Mouse (Mus musculus): Measurements from ENCODE around the gene Inafm1. TPM values are rescaled to one million over a fixed set of nuclear protein-coding genes. Genes with fewer than 3 reads are reported as not detected.

Gene Inafm1
- polyA plus RNA-seq, 1 experiment from 2014 or later = 18.1 TPM

DNA sequence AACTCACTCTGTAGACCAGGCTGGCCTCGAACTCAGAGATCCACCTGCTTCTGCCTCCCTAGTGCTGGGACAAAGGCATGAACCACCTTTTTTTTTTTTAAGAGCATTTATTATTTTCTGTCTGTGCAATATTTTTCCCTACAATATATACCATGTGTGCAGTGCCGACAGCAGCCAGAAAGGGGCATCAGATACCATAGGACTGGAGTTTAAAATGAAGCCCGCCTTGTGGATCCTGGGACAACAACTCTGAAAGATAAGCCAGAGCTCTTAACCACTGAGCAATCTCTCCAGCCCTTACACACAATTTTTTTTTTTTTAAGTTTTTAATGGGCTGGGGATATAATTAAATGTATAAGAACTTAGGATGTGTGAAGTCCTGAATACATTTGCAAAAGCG is 20.9 kb upstream of the Inafm1 start:
- WGBS = 27% methylated on average over 4 of the region's 4 CpGs
- Histone ChIP-seq H3K9me3 (ENCODE audit: control insufficient read depth, low read length) (no peaks in the 10 kb centered on the region), H3K36me3 (ENCODE audit: control insufficient read depth, insufficient read depth, low read length) (no peaks in the 10 kb centered on the region), H3K4me2 (ENCODE audit: low read length) (peak overlapping the region; percentile 67), H3K27ac (ENCODE audit: low read depth) (peak overlapping the region; percentile 84; the same call in 1 of the 2 replicates), H3K4me3 (ENCODE audit: low read depth, low read length) (peak overlapping the region; percentile 34), H3K4me1 (replicated peaks; ENCODE audit: control insufficient read depth, insufficient read depth, low read length) (peaks cover 21% of the 10 kb centered on the region), H3K9ac (ENCODE audit: low read length) (no peak overlapping the region), H3K27me3 (replicated peaks; ENCODE audit: control insufficient read depth, insufficient read depth, low read length) (no peaks in the 10 kb centered on the region)
- ATAC-seq (replicated peaks; ENCODE audit: low FRiP score, low TSS enrichment, low read depth) (peak; percentile 38), DNase-seq (ENCODE audit: low spot score) (peak; percentile 76)

DNA sequence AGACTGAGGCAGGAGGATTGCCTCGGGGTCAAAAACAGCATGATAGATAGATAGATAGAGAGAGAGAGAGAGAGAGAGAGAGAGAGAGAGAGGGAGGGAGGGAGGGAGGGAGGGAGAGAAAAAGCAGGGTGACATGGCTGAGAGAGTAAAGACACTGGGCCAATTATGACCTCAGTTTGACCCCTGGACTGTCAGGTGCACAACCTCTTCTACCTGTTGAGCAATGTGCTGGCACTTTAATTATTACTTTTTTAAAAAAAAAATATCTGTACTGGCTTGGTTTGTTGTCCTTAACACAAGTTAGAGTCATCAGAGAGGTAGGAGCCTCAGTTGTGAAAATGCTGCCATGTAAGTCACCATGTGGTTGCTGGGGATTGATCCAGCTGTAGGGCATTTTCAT is 14.4 kb upstream of the Inafm1 start:
- no peak overlapping the region for H3K4me2 ChIP-seq (ENCODE audit: low read length)
- DNase-seq (ENCODE audit: low spot score) = no peak
- H3K4me3 ChIP-seq (ENCODE audit: low read depth, low read length) = no peak overlapping the region
- no peak overlapping the region for H3K27ac ChIP-seq (ENCODE audit: low read depth)
- peaks cover 6% of the 10 kb centered on the region; the same call in 1 of the 2 replicates for H3K4me1 ChIP-seq (replicated peaks; ENCODE audit: control insufficient read depth, insufficient read depth, low read length)
- H3K36me3 ChIP-seq (ENCODE audit: control insufficient read depth, insufficient read depth, low read length) = peaks cover 16% of the 10 kb centered on the region
- no peaks in the 10 kb centered on the region for H3K27me3 ChIP-seq (replicated peaks; ENCODE audit: control insufficient read depth, insufficient read depth, low read length)
- no peaks in the 10 kb centered on the region for H3K9me3 ChIP-seq (ENCODE audit: control insufficient read depth, low read length)
- no peak overlapping the region for H3K9ac ChIP-seq (ENCODE audit: low read length)
- 76% methylated on average over 1 of the region's 1 CpGs for WGBS
- no peak for ATAC-seq (replicated peaks; ENCODE audit: low FRiP score, low TSS enrichment, low read depth)

DNA sequence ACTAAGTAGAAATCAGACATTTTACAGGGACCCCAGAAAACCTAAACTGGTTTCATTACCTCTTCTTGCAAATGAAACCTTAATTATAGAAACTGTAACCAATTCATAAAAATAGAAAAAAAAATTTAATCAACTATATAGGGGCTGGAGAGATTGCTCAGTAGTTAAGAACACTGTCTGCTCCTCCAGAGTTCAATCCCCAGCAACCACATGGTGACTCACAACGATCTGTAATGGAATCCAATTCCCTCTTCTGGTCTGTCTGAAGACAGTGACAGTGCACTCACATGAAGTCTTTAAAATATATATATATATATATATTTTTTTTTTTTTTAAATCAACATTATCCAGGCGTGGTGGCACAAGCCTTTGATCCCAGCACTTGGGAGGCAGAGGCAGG is 13.6 kb upstream of the Inafm1 start:
- peak overlapping the region; percentile 78 for H3K9ac ChIP-seq (ENCODE audit: low read length)
- no peaks in the 10 kb centered on the region for H3K27me3 ChIP-seq (replicated peaks; ENCODE audit: control insufficient read depth, insufficient read depth, low read length)
- peaks cover 6% of the 10 kb centered on the region; the same call in 1 of the 2 replicates for H3K4me1 ChIP-seq (replicated peaks; ENCODE audit: control insufficient read depth, insufficient read depth, low read length)
- 87% methylated on average over 2 of the region's 2 CpGs for WGBS
- H3K4me2 ChIP-seq (ENCODE audit: low read length) = peak overlapping the region; percentile 60
- H3K27ac ChIP-seq (ENCODE audit: low read depth) = peak overlapping the region; percentile 98
- peaks cover 24% of the 10 kb centered on the region for H3K36me3 ChIP-seq (ENCODE audit: control insufficient read depth, insufficient read depth, low read length)
- peak overlapping the region; percentile 68 for H3K4me3 ChIP-seq (ENCODE audit: low read depth, low read length)
- DNase-seq (ENCODE audit: low spot score) (no peak), ATAC-seq (replicated peaks; ENCODE audit: low FRiP score, low TSS enrichment, low read depth) (no peak)
- H3K9me3 ChIP-seq (ENCODE audit: control insufficient read depth, low read length) = no peaks in the 10 kb centered on the region

DNA sequence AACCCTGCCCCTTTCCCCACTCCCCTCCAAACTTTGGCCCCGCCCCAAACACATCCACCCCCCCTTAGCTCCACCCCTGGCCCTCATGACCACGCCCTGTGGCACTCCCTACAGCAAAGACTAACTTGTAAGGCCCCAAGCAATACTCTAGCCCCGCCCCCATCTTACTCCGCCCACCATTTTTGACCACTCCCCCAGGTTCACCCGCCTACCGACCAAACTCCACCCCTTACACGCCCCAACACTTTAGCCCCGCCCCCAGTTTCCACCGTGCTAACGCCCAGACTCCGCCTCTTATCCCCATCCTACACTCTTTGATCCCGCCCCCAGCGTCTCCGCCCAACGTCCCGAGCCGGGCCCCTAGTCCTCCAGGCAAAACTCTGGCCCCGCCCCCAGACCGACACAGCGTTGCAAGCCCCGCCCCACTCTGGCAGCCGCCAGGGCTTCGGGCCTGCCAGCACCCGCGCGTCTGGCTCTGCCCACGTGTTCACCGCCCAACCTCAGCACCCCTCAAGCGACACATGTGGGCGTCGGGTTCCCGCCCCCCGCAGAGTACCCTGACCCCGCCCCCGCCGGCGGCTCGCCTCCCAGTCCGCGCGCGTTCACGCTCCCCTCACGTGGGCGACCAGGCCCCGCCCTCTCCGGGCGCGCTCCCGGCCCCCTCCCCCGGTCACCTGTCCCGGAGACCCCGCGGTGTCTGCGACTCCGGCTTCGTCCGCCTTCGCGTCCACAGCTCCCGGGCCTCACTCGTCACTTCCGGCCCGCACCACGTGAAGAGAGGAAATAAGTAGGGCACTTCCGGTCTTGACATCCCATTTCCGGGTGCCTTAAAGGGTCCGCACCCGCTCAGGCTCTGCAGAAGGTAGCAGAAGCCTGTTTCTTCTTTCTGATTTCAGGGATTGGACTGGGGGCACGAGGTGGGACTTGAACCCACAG is 12.9 kb upstream of the Inafm1 start, which contains the start of gene Ccdc9:
Ccdc9 (minus strand) TSS at position 770 of the 936 bp plus-strand sequence.
- no peaks in the 10 kb centered on the region for H3K27me3 ChIP-seq (replicated peaks; ENCODE audit: control insufficient read depth, insufficient read depth, low read length)
- H3K9me3 ChIP-seq (ENCODE audit: control insufficient read depth, low read length) = no peaks in the 10 kb centered on the region
- peak within 1 kb of the TSS; percentile 78 for H3K9ac ChIP-seq (ENCODE audit: low read length)
- peak; percentile 91 for ATAC-seq (replicated peaks; ENCODE audit: low FRiP score, low TSS enrichment, low read depth)
- H3K4me3 ChIP-seq (ENCODE audit: low read depth, low read length) = peak within 1 kb of the TSS; percentile 68
- peak within 1 kb of the TSS; percentile 60 for H3K4me2 ChIP-seq (ENCODE audit: low read length)
- peak within 1 kb of the TSS; percentile 98 for H3K27ac ChIP-seq (ENCODE audit: low read depth)
- peak; percentile 100 for DNase-seq (ENCODE audit: low spot score)
- peaks cover 6% of the 10 kb centered on the region; the same call in 1 of the 2 replicates for H3K4me1 ChIP-seq (replicated peaks; ENCODE audit: control insufficient read depth, insufficient read depth, low read length)
- WGBS = under 1% methylated on average over 67 of the region's 70 CpGs
- H3K36me3 ChIP-seq (ENCODE audit: control insufficient read depth, insufficient read depth, low read length) = peaks cover 31% of the 10 kb centered on the region

DNA sequence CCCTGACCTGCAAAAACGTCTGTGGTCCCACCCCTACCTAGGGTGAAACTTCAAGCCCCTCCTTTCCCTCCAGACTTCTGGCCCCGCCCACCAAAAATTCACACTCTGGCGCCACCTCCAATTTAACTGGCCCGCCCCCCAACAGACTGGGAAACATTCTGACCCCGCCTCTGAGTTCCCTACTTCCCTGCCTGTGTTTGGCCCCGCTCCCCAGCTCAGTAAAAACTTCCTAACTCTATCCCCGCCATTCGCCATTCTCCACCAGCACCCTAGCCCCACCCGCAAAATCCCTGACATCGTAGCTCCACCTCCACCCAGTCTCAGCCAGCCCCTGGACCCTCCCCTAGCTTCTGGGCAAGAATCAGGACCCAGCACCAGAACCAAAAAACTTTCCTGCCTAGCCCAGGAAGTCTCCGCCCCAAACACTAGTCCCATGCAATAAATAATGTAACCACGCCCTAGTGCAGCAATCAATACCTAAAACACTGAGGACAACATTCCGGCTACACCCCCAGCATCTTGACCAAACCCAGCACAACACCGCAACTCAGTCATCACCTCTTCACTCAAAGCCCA is 12.1 kb upstream of the Inafm1 start:
- no peaks in the 10 kb centered on the region for H3K27me3 ChIP-seq (replicated peaks; ENCODE audit: control insufficient read depth, insufficient read depth, low read length)
- peak overlapping the region; percentile 68 for H3K4me3 ChIP-seq (ENCODE audit: low read depth, low read length)
- H3K9ac ChIP-seq (ENCODE audit: low read length) = peak overlapping the region; percentile 15; the same call in 1 of the 2 replicates
- no peaks in the 10 kb centered on the region for H3K9me3 ChIP-seq (ENCODE audit: control insufficient read depth, low read length)
- peak overlapping the region; percentile 98; the same call in 1 of the 2 replicates for H3K27ac ChIP-seq (ENCODE audit: low read depth)
- H3K4me1 ChIP-seq (replicated peaks; ENCODE audit: control insufficient read depth, insufficient read depth, low read length) = peaks cover 6% of the 10 kb centered on the region; the same call in 1 of the 2 replicates
- DNase-seq (ENCODE audit: low spot score) = peak; percentile 81
- ATAC-seq (replicated peaks; ENCODE audit: low FRiP score, low TSS enrichment, low read depth) = peak; percentile 56
- peaks cover 39% of the 10 kb centered on the region for H3K36me3 ChIP-seq (ENCODE audit: control insufficient read depth, insufficient read depth, low read length)
- WGBS = under 1% methylated on average over 14 of the region's 14 CpGs
- peak overlapping the region; percentile 60 for H3K4me2 ChIP-seq (ENCODE audit: low read length)

DNA sequence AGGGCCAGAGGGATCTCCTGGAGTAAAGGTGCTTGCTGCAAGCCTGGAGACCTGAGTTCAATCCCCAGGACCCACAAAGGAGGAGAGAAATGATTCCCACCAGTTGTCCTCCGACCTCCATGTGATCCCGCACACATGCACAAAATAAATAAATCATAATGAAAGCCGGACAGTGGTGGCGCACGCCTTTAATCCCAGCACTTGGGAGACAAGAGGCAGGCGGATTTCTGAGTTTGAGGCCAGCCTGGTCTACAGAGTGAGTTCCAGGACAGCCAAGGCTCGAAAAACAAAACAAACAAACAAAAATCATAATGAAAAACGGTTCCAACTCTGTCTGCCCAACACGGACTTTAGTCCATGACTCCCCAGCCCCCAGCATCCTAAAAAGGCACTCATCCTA is 11.5 kb upstream of the Inafm1 start:
- 57% methylated on average over 9 of the region's 9 CpGs for WGBS
- Histone ChIP-seq H3K4me3 (ENCODE audit: low read depth, low read length) (peak overlapping the region; percentile 68; the same call in 1 of the 2 replicates), H3K27ac (ENCODE audit: low read depth) (no peak overlapping the region; the same call in 1 of the 2 replicates), H3K9ac (ENCODE audit: low read length) (no peak overlapping the region), H3K9me3 (ENCODE audit: control insufficient read depth, low read length) (no peaks in the 10 kb centered on the region), H3K4me1 (replicated peaks; ENCODE audit: control insufficient read depth, insufficient read depth, low read length) (peaks cover 6% of the 10 kb centered on the region; the same call in 1 of the 2 replicates), H3K36me3 (ENCODE audit: control insufficient read depth, insufficient read depth, low read length) (peaks cover 44% of the 10 kb centered on the region), H3K4me2 (ENCODE audit: low read length) (peak overlapping the region; percentile 60), H3K27me3 (replicated peaks; ENCODE audit: control insufficient read depth, insufficient read depth, low read length) (no peaks in the 10 kb centered on the region)
- DNase-seq (ENCODE audit: low spot score) = no peak
- ATAC-seq (replicated peaks; ENCODE audit: low FRiP score, low TSS enrichment, low read depth) = no peak

DNA sequence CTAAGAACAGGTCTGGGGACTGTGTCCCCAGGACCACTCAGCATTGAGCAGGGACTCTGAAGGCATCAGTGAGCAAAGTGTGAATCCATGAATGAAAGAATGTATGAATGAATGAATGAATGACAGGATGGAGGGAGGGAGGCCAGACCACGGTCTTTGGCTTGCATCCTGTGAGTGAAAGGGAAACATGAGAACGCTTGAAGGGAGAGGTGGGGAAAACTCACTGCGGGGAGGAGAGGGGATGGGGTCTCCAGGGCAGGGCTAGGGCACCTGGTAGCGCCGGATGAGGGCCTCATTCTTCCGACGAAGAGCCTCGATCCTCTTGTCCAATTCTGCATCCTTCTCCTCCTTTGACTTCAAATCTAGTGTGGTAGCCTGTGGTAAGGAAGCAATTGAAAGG is 10.6 kb upstream of the Inafm1 start:
- WGBS = 87% methylated on average over 8 of the region's 8 CpGs
- peaks cover 52% of the 10 kb centered on the region for H3K36me3 ChIP-seq (ENCODE audit: control insufficient read depth, insufficient read depth, low read length)
- ATAC-seq (replicated peaks; ENCODE audit: low FRiP score, low TSS enrichment, low read depth) (no peak), DNase-seq (ENCODE audit: low spot score) (no peak)
- H3K9me3 ChIP-seq (ENCODE audit: control insufficient read depth, low read length) = no peaks in the 10 kb centered on the region
- H3K4me1 ChIP-seq (replicated peaks; ENCODE audit: control insufficient read depth, insufficient read depth, low read length) = peaks cover 6% of the 10 kb centered on the region; the same call in 1 of the 2 replicates
- no peak overlapping the region for H3K4me3 ChIP-seq (ENCODE audit: low read depth, low read length)
- no peaks in the 10 kb centered on the region for H3K27me3 ChIP-seq (replicated peaks; ENCODE audit: control insufficient read depth, insufficient read depth, low read length)
- no peak overlapping the region for H3K9ac ChIP-seq (ENCODE audit: low read length)
- no peak overlapping the region for H3K27ac ChIP-seq (ENCODE audit: low read depth)
- no peak overlapping the region for H3K4me2 ChIP-seq (ENCODE audit: low read length)

DNA sequence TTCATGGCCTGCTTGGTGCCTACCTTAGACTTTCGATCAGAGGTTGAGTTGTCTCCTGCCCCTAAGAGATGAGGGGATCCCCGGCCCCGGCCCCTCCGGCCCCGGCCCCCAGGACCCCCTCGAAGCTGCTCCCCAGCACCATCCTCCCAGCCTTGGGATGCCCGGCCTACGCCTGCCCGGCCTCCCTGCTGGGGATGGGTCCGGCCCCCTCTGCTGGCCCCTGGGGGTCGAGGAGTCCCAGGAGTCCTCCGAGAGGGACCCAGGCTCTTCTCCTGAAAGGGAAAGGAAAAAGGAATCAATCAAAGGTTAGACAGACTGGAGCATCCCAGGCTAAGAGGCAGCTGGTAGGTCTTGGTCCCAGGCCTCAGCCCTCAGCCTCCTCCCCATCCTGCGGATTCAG is 8.9 kb upstream of the Inafm1 start:
- H3K27me3 ChIP-seq (replicated peaks; ENCODE audit: control insufficient read depth, insufficient read depth, low read length) = no peaks in the 10 kb centered on the region
- WGBS = 91% methylated on average over 13 of the region's 13 CpGs
- peaks cover 6% of the 10 kb centered on the region; the same call in 1 of the 2 replicates for H3K4me1 ChIP-seq (replicated peaks; ENCODE audit: control insufficient read depth, insufficient read depth, low read length)
- H3K36me3 ChIP-seq (ENCODE audit: control insufficient read depth, insufficient read depth, low read length) = peaks cover 68% of the 10 kb centered on the region
- ATAC-seq (replicated peaks; ENCODE audit: low FRiP score, low TSS enrichment, low read depth) (no peak), DNase-seq (ENCODE audit: low spot score) (no peak)
- H3K9ac ChIP-seq (ENCODE audit: low read length) = no peak overlapping the region
- H3K9me3 ChIP-seq (ENCODE audit: control insufficient read depth, low read length) = no peaks in the 10 kb centered on the region
- H3K27ac ChIP-seq (ENCODE audit: low read depth) = no peak overlapping the region
- no peak overlapping the region for H3K4me2 ChIP-seq (ENCODE audit: low read length)
- H3K4me3 ChIP-seq (ENCODE audit: low read depth, low read length) = no peak overlapping the region

All from intestine, embryonic 14.5 days (tissue).